Mouse (Mus musculus) c-Kit-positive CD71-positive TER-119-negative erythroid progenitor cells, embryonic 14.5 days (primary cell): ENCODE results near the gene Shb.
A peak's percentile ranks its signal among the peaks of the same experiment; 100 is the strongest.

Source experiments
- DNase-seq: peaks from one replicate; pipeline ENCODE4 v3.0.0-alpha.2; 2013; ENCODE audit warnings: low read depth

Gene Shb

DNA sequence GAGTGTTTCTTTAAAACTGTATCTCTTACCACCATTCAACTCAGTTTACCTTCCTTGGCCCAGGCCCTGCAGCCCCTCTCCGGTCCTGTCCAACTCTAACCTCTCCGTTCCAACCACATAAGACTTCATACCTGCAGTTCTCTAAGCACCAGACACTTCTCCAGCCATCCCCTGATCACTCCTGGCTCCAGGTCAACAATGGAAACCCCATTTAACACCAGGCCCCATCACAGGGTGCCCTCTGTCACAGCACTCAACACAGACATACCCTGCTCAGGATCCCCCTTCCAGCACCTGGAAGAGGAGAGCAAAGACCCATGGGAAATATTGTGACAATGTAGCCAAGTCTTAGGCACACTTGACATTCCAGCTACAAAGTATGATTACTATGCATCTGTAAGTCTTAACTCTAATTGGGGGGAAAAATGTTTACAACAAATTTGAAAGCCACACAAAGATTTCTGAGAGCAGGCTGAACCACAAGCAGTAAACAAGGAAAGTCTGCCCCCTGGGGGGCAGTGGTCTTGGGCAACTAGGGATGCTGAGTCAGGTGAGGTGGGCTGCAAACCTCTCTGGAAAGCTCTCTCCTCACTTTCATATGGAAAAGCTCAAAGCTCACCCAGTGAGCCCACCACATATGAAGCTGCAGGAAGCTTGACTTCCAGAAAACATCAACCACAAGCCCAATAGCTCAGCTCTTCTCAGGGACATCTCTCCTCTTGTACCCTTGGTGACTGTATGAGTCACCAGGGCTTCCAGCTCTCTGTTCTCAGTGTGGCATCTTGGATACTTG lies 4.5 kb downstream of the Shb start:
- no peak for DNase-seq

DNA sequence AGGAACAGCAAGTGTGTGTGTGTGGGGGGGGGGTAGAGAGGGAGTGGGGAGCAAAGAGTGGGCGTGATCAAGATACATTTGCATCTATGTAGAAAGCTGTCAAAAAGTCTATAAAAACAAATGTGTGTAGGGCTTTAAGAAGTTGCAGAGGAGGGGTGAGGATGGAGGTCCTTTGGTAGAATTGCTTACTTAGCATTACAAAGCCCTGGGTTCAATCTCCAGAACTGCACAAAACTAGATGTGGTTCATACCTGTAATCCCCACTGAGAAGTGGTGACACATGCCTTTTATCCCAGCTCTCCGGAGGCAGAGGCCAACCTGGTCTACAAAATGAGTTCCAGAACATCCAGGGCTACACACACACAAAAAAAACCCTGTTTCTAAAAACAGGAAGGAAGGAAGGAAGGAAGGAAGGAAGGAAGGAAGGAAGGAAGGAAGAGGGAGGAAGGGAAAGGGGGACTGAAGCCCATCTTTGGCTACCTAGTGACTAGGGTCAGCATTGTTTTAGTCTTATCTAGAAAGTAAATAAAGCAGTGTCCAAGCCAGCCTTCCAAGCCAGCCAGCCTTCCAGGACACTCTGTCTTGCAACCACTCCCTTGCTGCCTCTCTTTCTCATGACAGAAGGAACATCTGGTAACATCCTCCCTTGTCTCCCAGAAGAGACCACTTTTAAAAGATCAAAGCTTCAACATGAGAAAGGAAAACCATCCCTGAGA lies 5.3 kb downstream of the Shb start:
- DNase-seq = no peak

DNA sequence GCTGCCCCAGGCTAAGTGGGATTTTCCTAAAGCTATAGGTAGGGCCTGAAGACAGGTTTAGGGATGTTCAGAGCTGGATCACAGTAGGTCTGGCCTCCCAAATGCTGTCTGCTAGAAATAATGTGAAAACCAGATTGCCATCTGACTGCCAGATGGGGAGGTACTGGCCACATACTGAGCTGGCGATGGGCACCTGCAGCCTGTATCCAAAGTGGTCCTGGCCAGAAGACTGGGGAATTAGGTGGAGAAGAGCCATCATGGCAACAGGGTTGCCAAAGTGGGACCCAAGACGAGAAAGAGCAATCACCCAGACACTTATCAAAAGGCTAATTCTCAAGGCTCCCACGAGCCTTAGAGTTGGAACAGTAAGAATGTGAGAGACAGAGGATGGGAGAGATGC lies 6.1 kb downstream of the Shb start:
- no peak for DNase-seq

DNA sequence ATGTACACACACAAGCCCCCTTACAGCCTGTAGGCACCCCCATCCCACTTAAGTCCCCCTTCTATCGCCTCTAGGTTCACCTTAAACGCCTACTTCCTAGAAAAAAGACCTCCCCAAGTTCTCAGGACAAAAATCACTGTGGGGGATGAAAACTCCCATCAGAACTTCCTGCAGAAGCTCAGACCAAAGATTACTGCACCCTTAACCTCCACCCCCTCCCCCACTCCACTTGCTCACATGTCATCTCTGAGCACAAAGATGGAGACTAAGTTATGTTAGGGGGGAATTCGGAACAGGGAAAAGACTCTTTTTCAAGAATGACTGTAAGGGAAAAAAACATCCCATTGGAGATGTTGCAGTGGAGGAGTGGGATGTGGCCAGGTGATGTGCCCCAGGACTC lies 6.7 kb downstream of the Shb start:
- no peak for DNase-seq

DNA sequence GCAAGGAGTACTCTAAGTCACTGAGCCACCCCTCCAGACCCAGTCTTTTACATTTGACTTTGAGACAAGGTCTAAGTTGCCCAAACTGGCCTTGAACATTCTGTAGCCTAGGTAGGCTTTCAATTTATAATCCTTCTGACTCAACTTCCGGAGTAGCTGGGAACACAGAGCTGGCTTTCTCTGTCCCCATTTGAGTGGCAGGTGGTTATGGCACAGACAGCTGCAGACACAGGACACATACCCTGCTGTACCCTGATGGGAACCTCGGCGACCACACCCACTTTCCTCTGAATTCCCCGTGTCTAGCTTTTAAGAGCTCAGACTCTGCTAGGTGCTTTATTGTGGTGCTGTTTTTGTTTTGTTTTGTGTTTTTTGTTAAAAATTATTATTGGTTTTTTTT lies 7.7 kb downstream of the Shb start:
- no peak for DNase-seq

DNA sequence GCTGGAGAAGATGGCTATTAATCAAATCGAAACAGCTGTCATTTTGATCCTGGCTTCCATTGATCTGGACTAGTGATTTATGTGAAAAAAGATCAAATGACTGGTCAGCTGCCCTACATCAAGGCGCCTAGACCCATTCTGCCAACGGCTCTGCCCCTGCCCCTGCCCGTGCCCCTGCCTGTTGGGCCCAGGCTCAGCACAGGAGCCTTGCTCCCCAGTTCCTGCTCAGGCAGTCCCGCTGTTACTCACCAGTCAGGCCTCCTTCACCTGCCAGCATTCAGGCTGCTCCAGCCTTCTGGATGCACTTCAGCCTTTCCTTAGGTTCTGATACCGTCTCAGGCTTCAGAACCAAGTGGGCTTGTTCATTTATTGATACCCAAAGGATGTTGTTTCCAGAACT lies 8.9 kb downstream of the Shb start:
- DNase-seq = no peak

DNA sequence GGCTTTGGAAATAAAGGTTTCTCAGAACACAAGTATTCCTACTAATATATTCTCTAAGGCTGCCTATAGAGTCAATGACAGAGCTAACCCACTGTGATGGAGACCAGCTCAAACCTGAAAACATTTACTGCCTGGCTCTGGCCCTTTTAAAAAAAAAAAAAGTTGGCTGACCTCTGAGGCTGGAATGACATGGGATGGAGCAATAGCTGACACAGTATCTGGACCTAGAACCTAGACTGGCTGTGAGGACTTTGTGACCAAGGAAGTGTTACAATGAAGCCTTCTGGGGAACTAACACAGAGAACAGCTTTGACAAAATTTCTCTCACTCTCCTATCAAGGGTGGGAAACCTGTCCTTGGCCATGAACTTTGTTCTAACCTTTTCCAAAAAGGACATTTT lies 9.3 kb downstream of the Shb start:
- DNase-seq = no peak

DNA sequence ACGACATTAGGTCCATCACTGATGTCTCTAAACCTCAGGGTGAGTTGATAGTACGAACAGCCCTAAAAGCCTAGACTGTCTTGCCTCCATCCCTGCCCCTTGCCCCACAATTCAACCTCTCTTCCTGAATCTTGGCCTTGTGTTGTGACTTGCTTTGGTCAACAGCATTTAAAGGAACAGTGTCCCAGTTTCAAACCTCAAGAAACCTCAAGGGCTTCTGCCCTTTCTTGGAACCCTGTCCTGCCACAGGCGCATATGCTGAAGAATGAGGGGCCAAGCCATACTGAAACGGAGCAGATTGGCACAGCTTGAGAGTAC lies 9.7 kb downstream of the Shb start:
- no peak for DNase-seq

DNA sequence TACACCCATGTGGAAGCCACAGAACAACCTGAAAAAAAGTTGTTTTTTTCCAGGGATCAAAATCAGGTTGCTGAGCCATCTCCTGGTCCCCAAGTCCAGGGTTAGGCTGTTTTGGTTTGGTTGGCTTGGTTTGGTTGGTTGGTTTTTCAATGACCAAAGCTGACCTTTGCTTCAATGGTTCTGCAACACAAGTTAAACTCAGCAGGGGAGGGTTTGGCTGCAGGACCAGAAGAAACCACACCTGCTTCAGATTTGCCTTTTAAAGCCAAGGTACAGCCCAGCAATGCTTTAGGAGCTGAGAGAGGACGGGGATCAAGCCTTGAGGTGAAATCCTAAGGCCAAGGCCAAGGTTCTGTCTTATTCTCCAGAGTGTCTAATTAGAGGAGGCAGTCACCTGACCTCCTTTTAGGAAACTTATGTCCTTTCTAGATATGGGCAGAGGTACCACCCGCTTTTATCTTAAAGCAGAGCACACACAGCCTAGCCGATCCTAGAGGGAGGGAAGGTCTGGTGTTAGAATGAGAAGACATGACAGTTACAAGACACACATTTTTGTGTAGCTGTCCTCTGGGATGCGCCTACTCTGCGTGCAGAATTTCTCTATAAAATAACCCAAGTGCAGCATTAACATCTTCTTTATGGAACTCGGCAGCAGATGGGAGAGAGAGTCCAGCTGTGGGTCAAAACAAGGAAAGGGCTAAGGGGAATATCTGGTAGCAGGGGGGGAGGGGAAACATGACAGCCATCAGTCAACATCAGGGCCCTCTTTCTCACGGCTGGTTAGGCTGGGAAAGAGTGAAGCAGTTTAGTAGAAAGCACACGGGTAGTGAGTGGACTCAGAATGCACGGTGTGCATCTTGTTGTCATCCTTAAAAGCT lies 10.3 kb downstream of the Shb start:
- DNase-seq = peak; percentile 66

DNA sequence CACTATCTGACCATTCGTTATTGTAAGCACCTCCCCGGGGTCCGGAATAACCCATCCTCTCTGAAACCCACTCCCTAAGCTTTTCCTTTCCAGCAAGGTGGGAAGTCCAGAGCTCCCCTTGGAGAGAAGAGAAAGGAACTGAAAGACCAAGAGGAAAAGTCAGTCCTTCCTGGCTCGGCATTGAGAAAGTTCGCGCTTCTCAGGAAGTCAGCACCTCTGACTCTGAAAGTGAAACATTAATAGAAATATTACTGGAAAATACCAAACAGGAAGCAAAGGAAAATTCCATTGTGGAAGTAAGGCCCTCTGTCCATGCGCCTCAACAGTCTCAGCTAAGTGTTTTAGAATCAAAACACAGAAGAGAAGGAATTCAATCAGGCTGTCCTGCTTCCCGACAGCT lies 11.9 kb downstream of the Shb start:
- DNase-seq = no peak

DNA sequence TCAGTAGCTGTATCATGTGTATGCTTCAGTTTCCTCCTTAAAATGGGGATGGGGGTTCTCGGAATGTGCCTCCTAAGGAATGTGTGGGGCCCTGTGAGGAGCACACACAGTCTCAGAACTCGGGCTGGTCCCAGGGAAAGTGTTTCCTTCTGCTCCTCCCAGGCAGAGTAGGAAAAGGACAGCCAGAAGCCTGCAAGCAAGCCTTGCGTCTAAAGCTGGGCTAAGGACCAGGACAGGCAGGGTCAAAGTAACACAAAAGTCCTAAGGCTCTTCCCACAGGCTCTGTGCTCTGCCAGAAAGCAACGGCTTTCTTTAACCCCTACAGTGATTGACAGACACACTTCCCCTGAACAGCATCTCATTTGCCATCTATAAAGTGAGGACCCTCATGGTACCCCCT lies 14.9 kb downstream of the Shb start:
- DNase-seq = no peak

DNA sequence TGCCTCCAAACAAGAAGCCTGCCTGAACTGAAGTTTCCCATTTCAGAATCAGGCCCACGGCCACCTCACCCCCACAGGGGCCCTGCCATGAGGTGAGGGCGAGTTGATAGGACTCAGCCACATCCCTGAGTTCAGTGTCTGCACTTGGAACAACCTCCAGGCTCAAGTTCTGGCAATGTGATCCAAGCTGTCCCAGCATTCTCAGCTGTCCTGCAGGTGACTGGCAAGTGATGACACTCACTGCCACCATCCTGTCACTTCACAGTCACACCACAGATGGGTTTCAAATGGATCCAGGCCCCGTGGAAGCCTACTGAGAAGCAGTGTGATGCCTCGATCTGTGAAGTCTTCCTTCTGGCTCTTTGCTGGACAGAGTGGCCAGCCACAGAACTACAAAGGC lies 16.4 kb downstream of the Shb start:
- no peak for DNase-seq

DNA sequence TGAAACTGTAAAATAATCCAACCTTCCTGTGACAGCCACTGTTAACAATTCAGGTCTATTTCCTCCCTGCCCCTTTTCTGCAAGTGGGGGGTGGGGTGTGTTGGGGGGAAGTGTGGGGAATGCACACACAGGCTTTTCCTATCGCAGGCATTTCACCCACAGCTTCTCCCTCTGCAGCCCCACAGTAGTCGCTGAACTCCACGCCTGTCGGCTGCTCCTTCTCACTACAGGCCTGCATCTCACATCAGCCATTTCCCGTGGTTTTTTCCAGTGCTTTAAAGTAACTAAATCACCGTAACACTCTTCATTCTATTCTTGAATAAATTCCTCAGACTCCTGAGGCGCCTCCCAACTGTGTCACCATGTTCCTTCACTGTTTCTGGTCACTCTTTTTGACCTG lies 17.9 kb downstream of the Shb start:
- DNase-seq = no peak

DNA sequence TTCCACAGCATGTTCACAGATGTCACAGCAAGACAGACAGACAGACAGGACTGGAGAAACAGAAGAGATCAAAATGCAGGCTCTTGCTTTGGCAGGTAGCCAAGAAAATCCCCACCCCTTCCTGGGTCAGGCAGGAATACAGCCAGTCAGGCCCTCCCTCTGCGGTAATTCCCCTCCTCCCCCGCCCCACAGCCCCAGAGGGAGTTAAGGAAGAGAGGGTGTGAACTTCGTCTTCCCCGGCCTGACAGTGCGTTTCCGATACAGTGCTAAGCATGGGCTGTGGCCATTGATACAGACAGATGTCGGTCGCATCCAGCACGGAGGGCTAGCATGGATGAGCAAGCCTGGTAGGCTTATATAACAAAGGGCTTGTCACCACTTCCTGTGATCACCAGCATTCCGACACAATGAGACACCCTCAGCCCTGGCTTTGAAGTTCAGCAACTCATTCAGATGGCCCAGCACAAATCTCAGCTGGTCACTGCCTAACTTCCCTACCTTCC lies 18.4 kb downstream of the Shb start:
- no peak for DNase-seq

DNA sequence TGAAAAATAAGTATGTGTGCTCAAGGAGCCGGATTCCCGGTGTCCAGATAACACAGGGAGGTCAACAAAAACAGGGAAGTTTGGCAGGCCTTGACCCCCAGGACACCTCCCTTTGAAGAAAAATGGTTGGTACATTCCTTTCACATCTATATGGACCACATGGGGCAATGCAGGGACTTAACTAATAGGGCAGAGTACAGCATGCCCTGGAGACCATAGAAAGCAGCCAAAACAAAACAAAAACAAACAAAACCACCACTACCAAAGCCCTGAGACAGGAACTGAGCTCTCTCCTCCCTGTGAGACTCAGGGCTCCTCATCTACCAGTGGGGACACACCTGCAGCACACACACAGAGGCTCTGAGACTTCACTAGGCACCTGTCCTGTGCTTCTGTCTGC lies 18.9 kb downstream of the Shb start:
- DNase-seq = no peak

DNA sequence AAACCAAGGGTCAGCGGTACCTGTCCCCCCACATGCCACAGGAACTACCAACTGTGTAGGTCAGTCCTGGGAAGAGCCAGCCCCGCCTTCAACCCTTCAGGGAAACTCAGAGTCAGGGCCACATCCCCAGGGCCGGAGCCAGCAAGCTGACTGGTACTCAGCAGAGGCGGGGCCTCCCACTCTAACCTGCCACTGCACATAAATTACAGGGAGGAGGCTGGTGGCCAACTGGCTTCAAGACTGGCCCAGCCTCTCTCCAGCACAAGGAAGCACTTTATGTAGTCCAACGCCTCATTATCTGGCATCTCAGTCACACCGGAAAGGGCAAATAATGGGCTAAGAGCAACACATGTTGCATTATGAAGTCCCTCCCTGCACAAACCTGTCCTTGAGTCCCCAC lies 22.1 kb downstream of the Shb start:
- no peak for DNase-seq

DNA sequence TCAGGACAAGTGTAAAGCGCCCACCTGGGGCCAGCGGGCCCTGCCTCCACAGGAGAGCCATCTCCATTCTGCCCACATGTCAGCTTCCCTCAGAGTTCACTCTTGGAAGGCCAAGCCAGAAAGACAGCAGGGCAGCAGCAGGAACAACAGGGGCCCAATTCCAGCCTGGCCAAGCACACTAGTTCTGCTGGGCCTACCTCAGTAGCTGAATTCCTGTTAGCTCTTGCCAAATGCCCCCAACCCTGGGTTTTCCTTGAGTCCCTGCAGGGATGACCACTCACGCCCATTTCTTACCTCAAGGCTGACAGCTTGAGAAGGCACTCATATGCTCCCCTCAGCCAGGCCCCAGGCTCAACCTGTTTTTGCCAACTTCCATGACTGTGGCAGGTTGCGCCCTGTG lies 22.9 kb downstream of the Shb start:
- DNase-seq = no peak

DNA sequence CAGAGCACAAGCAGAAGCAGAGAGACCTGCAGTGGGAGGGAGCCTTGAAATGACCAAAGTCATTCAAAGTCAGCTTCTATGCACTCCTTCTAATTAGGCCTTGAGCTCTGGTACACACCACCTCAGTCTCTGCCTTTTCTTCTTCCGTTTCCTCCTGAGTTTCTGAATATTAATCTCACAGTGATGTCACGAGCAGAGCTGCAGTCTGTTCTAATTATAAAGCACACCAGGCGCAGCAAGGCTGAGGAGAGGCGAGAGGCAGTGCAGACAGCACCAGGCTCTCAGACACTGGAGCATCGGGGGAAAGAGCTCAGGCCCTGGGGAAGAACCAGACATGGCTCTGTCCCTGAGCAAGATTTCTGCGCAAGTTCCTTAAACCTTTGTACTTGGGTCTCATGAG lies 23.8 kb downstream of the Shb start:
- DNase-seq = no peak

DNA sequence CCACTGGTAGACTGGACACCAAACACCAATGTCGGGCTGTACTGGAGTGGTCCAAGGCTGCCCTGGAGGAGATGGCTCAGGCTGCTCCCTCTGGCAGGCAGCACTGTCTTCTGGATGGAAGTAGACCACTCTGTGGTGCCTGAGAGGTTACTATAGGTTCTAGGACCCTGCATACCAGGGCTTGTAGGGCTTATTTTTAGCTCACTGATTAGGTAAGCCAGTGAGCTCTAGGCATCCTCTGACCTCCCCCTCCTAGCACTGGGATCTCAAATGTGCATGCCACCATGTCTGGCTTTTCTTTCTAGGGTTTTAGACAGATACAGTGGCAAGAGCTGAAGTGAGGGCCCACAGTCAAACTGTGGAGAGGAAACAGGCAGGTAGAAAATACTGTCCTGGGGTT lies 24.8 kb downstream of the Shb start:
- DNase-seq = no peak

DNA sequence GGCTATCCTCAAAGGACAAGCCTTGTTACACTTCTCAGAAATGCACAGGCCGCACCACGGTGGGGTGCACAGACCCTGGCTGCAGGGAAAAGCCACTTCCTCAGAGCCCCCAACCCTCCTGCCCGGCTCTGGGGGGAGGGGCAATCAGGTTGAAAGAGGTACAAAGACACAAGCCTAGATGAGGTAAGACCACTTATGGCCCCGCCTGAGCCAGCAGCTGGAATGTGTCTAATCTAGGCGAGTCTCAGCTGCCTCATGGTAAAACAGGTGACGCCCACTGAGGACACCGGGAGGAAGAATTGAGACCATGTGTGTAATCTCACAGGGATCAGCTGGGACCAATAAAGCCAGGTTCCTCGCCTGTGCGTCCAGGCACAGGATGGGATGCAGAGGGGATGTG lies 25.2 kb downstream of the Shb start:
- DNase-seq = no peak

DNA sequence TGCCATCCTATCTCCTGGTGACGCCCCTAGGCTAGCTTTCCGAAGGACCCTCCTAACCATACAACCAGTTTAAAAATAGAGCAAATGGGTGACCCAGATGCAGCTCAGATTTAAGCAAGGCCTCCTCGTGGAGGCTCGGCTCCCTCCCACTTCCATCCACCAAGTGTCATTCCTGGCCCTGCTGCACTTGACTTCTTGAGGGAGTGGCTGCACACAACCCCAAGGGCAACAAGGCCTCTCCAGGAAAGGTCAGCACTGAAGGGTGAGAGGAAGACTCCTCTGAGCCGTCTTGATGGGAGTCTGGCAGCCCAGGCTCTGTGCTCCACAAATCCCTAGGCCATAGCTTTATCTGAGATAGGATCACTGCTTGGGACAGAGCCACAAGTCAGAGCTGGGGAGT lies 25.7 kb downstream of the Shb start:
- DNase-seq = no peak

DNA sequence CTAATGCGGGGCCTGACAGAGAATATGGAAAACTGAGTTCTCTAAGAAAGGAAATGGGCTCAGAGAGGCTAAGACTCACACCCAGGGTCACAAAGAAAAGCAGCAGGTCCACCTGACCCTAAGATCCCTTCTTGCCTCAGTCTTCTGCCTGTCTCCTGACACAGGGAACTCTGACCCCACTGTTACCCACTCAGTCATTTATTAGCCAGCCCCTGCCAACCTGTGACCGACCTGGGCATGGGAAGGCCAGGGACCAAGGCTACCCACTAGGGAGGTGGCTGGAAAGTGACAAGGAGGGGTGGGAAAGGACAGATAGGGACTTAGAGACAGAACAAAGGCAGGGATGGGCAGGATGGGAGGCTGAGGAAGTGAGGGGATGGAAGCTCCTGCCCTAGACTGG lies 26.6 kb downstream of the Shb start:
- no peak for DNase-seq

DNA sequence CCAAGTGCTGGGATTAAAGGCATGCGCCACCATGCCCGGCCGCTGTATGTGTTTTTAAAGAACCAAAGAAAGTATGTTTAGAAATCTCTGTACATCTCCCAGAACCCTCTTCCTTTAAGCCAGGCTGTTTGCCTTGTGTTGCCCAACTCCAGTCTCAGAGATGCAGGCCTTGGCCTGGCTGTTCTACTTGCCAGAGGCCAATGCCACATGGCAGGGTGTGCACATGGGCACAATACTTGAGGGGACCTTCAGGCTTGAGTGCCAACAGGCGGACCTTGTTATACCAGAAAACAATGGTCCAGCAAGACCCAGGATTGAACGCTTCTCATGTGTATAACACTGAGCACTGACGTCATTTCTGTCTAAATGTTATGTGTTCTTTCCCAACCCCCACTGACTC lies 27.1 kb downstream of the Shb start:
- no peak for DNase-seq
